Mouse (Mus musculus): Measurements from ENCODE around the gene Rabac1. TPM values are rescaled to one million over a fixed set of nuclear protein-coding genes. Genes with fewer than 3 reads are reported as not detected.

The Rabac1 gene
- 100 to 1,000 TPM; 303 to 313 TPM for total RNA-seq (2021)
- long read RNA-seq, experiment 1, transcript Rabac1-201 (5 exons, 899 nt), result major isoform, 114 of 126 reads
- long read RNA-seq, experiment 1, transcript Rabac1-203 (4 exons, 986 nt), result minor isoform, 5 of 126 reads
- long read RNA-seq, experiment 1, partial matches to known transcripts, result 2 of 126 reads
- long read RNA-seq, experiment 1, other reads (novel, unspliced or antisense), result 4 of 126 reads
- long read RNA-seq, experiment 2, transcript Rabac1-203 (4 exons, 986 nt), result minor isoform, 6 of 95 reads
- long read RNA-seq, experiment 2, transcript Rabac1-201 (5 exons, 899 nt), result major isoform, 82 of 95 reads
- long read RNA-seq, experiment 2, partial matches to known transcripts, result 3 of 95 reads
- long read RNA-seq, experiment 2, other reads (novel, unspliced or antisense), result 4 of 95 reads

DNA sequence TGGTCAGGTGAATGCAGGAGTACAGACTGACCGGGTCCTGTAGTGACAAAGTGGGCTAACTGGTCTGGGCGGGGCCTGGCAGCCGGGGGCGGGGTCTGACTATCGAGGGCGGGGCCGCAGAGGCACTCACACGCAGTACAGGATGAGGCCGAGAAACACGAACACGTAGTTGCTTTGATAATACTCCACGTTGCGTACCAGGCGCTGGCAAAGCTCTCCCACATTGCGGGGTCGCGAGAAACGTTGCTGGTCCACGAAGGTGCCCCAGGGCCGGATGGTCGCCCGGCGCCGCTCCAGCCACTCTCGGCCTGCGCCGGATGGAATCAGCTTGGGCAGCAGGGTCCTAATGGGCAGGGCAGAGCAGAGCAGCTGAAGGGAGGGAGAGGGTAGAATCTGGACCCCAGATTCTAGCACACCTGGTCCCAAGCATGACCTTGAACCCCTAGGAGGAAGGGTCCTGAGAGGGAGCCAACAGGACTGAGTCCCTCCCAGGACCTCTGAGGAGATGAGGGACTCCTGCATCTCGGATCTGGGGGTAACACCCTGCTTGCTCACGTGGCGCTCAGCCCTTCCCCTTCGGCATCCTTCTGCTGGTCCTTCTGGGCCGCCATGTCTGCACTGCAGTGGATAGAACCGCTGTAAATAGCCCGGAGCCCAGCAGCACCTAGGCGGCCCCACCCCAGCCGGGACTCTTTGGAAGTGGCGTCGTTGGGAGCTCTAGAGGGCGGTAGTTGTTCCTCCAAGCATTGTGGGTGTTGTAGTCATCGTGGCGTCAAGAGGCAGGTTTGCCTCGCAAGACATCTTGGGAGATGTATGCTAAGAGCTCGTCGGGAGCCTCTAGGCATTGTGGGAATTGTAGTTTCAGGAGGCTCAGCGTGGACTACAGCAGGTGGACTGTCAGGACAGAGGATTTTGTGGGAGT lies at the start of gene Rabac1:
Gene Rabac1 (minus strand): TSS at position 783 of the 922 bp plus-strand sequence.
- intact Hi-C loops (cut with DNase I), result no loop called here
- DNase-seq (ENCODE audit: low spot score in 2 of 2), result peak; percentile 93 to 96

DNA sequence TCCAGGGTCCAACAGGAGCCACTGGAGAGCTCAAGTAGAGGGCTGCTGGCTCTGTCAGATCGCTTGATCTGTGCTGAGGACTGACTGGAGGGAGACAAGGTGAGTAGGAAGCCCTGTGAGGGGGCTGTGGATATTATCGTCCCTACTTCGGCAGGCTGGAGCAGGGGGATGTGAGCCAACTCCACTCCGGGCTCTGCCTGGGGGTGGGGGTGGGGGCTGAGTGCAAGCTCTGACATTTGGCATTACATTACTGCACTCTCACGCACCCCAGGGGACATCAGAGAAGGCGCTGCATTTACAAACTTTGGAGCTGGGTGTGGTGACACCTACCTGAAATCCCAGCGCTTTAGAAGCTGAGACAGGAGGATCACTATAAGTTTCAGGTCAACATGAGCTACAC lies 39.0 kb upstream of the Rabac1 start:
- intact Hi-C loops (cut with DNase I), result no loop called here
- no peak for DNase-seq (ENCODE audit: low spot score in 2 of 2)

DNA sequence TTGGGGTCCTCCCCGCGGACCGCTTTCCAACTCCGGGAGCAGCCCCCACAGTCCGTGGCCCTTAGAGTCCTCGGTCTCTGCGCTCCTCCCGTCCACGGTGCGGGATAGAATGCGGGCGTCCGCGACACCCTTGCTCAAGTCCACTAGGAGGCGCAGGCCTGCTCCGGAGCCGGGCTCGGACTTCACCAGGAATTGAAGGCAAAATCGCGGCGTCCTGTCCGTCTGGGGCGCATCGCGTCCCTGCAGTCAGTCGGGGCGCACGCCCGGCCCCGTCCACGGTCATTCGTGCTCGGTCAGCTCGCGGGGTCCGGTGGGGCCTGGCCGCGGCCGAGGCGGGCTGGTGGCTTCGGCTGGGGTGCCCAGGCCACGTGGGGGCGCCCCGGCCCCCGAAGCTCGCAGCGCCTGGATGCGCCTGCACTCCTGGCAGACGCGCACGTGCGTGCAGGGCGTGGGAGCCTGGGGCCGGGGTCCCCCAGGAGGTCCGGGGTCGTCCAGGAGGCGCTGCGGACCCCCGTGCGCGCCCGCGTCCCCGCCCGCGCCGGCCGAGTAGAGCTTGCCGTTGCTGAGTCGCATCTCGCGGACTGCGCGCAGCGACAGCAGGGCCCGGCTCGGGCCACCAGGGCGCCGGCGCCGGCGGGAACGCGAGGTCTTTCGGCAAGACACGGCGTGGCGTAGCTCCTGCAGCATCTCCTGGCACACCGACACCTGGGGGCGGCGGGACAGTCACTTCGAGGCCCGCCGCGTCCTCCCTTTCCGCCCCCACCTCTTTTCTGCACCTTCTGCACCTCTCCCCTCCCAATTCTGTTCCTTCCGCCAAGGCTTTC lies 37.7 kb upstream of the Rabac1 start:
- peak; percentile 69 to 81 for DNase-seq (ENCODE audit: low spot score in 2 of 2)
- intact Hi-C loops (cut with DNase I), result no loop called here

DNA sequence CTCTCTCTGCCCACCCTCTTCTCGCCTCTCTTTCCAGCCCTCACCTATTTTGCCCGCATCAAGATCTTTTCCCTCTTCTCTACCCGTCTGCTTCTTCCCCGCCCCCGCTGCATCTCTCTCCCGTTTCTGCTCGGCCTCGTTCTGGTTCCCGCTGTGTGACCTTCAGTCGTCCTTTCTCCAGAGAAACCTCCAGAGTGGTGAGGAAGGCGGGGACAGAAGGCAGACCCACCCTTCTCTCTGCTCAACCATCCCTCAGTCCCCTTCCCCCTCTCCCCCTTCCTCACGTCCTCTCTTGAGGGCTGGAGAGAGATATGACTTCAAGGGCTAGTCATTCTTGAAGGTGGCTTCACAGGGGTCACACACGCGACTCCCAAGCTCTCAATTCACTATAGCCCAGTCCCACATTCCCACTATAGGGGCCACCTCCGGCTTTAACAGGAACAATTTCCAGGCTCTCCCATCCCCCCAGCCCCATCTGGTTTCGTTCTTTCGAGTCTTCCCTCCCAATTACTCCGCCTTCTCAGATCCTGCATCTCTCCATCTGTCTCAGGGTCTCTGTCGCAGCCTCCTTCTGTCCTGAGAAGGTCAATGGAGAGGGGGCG lies 36.6 kb upstream of the Rabac1 start:
- intact Hi-C loops (cut with DNase I), result loop anchor here (5.0 kb wide), 1 partner anchor 63 kb away; the partner anchor contains the start of genes Grik5 and Zfp574

DNA sequence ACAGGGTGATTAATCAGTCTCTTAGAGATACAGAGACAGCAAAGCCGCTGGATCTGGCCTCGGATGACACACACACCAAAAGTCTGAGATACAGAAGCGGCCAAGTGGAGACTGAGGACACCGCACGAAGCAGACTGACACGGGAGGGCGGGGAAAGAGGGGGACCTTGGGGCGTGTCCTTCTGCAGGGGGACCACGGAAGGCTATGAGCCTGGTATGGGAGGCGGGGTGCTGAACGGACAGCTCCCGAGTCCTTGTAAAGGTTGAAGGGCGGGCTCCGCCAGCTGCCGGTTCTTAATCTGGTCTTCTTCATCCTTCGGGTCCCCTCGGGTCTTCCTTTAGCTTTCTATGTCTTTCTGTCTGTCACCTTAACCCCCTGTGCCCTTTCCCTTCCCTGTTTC lies 36.1 kb upstream of the Rabac1 start:
- intact Hi-C loops (cut with DNase I), result loop anchor here (5.0 kb wide), 1 partner anchor 64 kb away; the partner anchor contains the start of genes Grik5 and Zfp574
- peak; percentile 51 to 70 for DNase-seq (ENCODE audit: low spot score in 2 of 2)

More for the DNA sequence above, 36.6 kb upstream of the Rabac1 start:
- peak; percentile 78 to 86 for DNase-seq (ENCODE audit: low spot score in 2 of 2)

DNA sequence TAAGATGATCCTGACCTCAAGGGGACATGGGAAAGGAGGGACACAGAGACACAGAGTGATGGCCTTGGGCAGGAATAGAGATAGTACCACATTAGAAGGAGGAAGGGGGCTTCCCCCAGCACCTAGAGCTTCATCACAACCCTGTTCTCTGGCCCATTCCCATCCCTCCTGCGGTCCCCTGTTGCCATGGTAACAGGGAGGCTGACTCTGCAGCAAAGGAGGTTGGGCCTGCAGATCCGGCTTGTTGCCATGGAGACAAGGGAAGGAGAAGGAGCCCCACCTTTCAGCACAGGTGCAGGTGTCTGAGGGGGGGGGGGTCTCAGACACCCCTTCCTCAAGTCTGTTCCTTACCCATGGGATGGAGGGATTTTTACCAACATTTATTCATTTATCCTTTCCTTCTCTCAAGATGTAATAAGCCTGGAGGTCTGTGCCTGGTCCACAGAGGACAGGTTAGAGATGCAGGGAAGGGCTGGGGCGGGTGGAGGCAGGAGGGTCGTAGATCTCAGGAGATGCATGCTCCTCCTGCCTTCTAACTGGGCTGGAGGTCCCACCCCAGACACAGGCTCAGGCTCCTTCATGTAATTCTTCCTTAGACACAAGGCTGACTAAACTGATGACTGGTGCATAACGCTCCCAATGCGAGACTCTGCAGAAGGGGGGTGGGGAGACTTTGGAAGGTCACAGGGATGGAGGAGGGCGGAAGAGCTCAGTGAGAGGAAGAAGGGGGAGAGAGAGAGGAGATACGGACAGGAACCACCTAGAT lies 35.2 kb upstream of the Rabac1 start:
- peak; percentile 83 to 91 for DNase-seq (ENCODE audit: low spot score in 2 of 2)
- intact Hi-C loops (cut with DNase I), result loop anchor here (5.0 kb wide), 1 partner anchor 65 kb away; the partner anchor contains the start of genes Grik5 and Zfp574

DNA sequence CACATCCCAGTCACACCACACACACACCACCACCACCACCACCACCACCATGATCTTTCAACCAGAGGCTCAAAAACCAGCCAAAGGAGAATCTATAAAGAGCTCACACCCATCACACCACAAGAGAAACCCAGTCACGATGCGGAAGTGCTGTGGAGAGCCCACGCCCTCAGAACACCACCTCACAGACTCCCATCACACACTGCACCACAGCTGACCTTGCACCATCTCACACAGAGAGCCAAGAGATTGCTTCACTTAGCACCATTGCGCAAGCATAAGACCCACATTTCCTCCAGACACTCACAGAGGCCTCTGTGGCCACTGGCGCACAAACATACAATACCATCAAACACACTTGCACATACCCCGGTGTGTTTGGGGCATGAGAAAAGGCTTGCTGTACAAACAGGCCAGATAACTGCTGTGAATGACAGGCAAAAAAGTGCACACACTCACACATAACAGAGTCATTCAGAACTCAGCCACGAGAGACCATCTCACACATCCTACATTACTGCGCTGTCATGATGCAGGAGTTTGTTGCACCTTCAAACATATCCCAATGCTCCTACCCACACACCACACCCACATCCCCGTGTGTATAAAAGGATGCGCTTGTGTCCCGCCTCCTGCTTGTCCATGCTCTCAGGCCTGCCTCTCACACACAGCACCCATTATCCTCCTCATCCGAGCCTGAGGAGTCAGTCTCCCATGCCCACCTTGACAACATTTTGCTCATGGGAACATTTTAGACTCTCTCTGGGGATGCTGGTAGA lies 34.2 kb upstream of the Rabac1 start:
- intact Hi-C loops (cut with DNase I), result loop anchor here (5.0 kb wide), 1 partner anchor 66 kb away; the partner anchor contains the start of genes Grik5 and Zfp574
- DNase-seq (ENCODE audit: low spot score in 2 of 2), result peak; percentile 64 to 87

DNA sequence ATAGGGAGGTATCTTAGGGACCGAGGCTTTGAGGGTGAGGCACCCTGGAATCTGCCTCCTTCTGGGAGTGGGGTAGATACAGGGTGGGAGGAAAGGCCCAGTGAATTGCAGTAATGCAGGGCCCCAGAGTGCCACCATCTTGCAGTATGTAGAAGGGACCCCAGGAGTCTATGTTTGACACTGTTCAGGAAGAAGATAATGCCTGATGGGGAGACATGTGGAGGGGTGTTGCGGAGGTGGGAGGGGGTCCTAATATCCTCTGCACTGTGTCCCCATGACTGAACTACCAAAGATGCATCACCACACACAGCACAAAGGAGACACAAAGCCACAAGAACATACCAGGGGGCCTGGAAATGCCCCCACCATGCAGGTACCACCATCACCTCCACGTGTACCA lies 33.6 kb upstream of the Rabac1 start:
- no peak for DNase-seq (ENCODE audit: low spot score in 2 of 2)

DNA sequence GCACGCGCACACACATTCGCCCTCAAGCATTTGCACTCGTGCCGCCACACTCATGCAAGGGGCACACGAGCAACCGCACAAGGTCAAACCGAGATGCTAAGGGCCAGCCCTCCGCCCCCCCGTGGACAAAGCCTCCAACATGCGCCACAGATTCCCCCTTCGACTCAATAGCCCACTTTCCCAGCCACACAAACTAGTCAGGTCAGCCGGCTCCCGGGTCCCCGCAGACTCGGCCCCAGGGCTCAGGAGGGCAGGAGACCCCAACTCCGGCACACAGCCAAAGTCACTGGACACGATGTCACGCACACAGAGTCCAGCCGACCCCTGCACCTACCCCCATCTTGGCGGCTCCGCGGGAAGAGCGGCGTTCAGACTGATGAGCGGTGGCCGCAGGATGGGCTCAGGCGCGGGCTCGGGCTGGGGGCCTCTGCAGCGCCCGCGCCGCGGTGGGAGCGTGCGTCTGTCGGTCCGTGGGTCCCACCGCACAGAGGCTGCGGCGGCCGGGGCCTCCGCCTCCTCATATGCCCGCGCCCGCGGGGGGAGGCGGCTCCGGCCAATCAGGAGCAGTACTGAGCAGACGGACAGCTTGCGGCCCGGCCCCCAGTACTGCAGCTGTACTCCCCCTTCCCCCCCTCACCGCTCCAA lies 33.0 kb upstream of the Rabac1 start, which contains the start of gene Atp1a3:
Gene Atp1a3 (minus strand): TSS at position 538 of the 645 bp plus-strand sequence.
- DNase-seq (ENCODE audit: low spot score in 2 of 2), result peak; percentile 89 to 91
- intact Hi-C loops (cut with DNase I), result loop anchor here (5.0 kb wide), 1 partner anchor 67 kb away; the partner anchor contains the start of genes Grik5 and Zfp574

More for the DNA sequence above, 33.6 kb upstream of the Rabac1 start:
- intact Hi-C loops (cut with DNase I), result loop anchor here (5.0 kb wide), 1 partner anchor 66 kb away; the partner anchor contains the start of genes Grik5 and Zfp574

DNA sequence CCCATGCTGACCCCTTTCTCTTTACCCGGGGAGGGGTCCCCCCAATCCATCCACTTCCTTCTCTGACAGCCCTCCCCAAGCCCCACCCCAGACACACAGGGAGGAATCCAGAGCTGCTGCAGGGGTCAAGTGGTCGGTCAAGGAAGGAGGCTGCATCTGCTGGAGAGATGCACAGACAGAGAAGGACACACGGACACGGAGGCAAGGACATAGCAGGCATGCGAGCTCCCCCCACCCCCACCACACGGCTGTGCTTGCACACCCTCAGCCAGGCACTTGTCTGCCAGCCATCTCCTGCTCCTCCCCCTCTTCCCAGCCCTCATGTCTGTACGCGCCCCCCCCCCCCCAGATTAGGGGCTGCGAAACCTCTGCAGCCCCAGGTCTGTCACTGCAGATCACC lies 32.3 kb upstream of the Rabac1 start:
- intact Hi-C loops (cut with DNase I), result loop anchor here (5.0 kb wide), 1 partner anchor 67 kb away; the partner anchor contains the start of genes Grik5 and Zfp574
- no peak for DNase-seq (ENCODE audit: low spot score in 2 of 2)

DNA sequence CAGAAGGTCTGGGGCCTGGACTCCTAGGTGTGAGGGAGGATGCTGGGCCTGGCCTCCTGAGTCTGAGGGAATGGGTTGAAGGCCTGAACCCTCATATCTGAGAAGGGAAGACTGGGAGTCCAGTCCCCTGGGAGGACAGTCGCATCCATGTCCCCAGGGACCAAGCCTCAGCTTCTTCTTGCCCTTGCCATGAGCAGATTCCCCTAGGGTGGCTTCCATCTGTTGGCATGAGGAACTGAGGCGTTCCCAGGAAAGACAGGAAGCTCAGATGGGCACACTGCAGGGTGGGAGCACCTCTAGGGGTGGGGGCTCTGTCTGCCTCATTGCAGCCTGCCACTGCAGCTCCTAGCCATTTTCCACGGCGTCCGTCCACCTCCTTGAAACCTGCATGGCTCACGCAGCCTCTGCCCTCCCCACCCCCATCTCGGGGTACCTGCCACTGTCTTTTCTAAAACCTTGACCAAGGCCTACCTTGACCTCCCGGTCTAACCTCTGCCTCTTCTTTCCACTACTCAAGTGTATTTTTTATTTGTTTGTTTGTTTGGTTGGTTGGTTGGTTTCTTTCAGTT lies 31.4 kb upstream of the Rabac1 start:
- DNase-seq (ENCODE audit: low spot score in 2 of 2), result no peak
- intact Hi-C loops (cut with DNase I), result no loop called here

DNA sequence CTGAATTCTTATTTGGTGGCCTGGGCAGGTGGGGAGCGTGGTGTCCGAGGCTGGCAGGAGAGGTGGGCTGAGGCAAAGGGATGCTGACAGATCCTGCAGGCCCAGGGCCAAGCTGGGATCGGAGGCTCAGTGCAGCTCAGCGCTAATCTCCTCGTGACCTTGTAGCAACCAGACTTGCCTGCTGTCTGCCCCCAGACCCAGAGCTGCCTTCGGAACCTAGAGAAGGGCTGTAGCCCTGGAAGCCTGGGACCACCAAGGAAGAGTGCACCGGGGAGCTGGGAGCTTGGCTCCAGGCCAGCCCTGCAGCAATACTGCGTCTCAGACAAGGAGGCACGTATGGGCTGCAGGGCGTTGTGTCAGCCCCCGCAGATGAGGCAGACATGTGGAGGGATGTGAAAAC lies 30.7 kb upstream of the Rabac1 start:
- intact Hi-C loops (cut with DNase I), result no loop called here
- DNase-seq (ENCODE audit: low spot score in 2 of 2), result no peak

DNA sequence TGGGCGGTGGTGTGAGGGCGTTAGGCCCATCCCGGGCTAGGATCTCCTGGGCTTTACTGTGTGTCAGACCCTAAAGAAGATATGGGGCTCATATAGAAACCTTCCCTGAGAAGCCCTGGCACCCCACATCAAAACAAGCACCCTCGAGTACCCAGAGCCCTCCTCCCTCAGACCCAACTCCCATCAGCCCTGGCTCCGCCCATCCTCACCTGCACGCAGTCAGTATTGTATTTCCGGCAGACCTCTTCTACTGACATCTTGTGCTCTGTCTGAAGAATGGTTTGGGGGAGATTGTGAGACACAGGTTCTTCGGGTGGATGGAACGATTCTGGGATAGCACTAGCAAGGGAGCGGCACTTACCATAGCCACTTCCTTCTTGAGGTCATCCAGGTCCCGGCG lies 28.2 kb upstream of the Rabac1 start:
- intact Hi-C loops (cut with DNase I), result no loop called here
- no peak for DNase-seq (ENCODE audit: low spot score in 2 of 2)

DNA sequence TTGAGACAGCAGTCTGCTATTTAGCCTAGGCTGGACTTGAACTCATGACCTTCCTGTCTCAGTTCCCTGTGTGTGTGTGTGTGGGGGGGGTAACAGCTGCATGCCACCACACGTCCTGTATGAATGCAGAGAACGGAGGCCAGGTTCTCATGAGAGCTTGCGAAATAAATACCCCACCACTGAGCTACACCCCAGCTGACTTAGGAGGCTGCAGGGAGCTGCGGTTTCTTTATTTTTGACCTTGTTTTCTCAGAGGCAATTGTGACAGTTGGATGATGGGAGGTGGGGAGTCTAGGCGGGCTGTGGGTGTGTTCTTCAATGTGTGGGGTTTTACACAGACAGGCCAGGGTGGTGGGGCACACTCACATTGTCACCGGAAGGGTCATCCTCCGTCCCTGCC lies 27.7 kb upstream of the Rabac1 start:
- no peak for DNase-seq (ENCODE audit: low spot score in 2 of 2)
- intact Hi-C loops (cut with DNase I), result no loop called here

DNA sequence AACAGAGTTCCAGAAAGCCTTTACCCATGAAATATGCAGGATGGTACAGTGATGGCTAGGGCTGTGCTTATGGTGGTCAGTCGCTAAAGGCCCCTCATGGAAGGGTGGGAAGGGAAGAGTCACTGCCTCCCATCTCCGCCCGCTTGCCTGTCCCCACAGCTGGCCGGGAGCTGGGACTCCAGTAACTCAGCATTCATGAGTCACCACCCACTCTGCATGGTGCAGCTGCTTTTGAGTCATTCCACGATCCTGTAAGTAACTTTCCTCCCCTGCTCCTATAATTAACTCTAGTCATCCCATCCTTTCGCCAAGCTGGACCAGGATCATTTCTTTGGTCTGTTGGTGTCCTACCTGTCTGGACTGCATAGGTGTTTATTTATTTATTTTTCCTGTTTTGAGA lies 20.5 kb upstream of the Rabac1 start:
- intact Hi-C loops (cut with DNase I), result no loop called here
- peak in 1 of 2 experiments; percentile 52 for DNase-seq (ENCODE audit: low spot score in 2 of 2)

DNA sequence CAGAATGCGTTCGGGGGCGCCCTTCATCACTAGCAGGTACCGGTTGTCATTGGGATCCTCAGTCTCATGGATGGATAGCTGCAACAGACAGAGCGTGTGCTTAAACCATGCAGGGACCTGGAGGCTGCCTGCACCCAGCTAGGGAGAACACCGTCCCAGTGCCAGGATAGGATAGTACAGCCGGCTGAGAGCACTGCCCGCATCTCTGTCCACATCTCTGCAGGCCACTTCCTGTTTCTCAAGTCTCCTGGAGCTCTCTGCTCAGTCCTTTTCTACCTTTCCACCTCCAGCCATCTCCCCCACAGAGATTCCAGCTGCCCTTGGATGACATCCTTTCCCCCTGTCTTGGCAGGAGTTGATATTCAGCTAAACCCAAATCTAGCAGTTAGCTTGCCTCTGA lies 17.9 kb upstream of the Rabac1 start:
- intact Hi-C loops (cut with DNase I), result no loop called here
- DNase-seq (ENCODE audit: low spot score in 2 of 2), result no peak
